ENCODE assay signal across 8 mouse cellular contexts in genomic region chr17:67274531-67275094, GRCm38 (mm10).
A peak's percentile ranks its signal among the peaks of the same experiment; 100 is the strongest.
DNase-seq lines count a peak whose midpoint lies in the region; ATAC-seq lines count a peak whose summit lies in the region.

No protein-coding gene starts in this region.

- H3K9ac ChIP-seq in embryonic facial prominence, embryonic 14.5 days (ENCODE audit: low read depth, low read length) = 0 out of 2 replicates have a peak overlapping the region, but pooled peaks have one; percentile 25
- H3K9ac ChIP-seq in hindbrain, embryonic 16.5 days (ENCODE audit: low read depth, low read length) = peak overlapping the region; percentile 2
- H3K9ac ChIP-seq in kidney, embryonic 16.5 days (replicated peaks; ENCODE audit: low read length) = no peak overlapping the region; the same call in 1 of the 2 replicates

- no peaks in the 10 kb centered on the region for H3K36me3 ChIP-seq in embryonic facial prominence, embryonic 14.5 days (ENCODE audit: control insufficient read depth, insufficient read depth, low read length)
- H3K36me3 ChIP-seq in hindbrain, embryonic 16.5 days (ENCODE audit: control insufficient read depth, insufficient read depth, low read length) = no peaks in the 10 kb centered on the region
- H3K36me3 ChIP-seq in kidney, embryonic 16.5 days (ENCODE audit: insufficient read depth, low read length) = no peaks in the 10 kb centered on the region
- H3K36me3 ChIP-seq in forebrain, embryonic 10.5 days (replicated peaks) = no peaks in the 10 kb centered on the region

- no peak for ATAC-seq in embryonic facial prominence, embryonic 14.5 days (ENCODE audit: low read depth)
- ATAC-seq in hindbrain, embryonic 16.5 days = peak; percentile 92
- ATAC-seq in megakaryocyte progenitor cell, adult 5-6 weeks (replicated peaks; ENCODE audit: poor library complexity) = peak; percentile 68
- no peak for ATAC-seq in kidney, embryonic 16.5 days (ENCODE audit: low FRiP score, low TSS enrichment)

- no peak overlapping the region for H3K4me3 ChIP-seq in embryonic facial prominence, embryonic 14.5 days (ENCODE audit: low read depth, low read length)
- H3K4me3 ChIP-seq in hindbrain, embryonic 16.5 days (ENCODE audit: low read length) = no peak overlapping the region
- no peak overlapping the region for H3K4me3 ChIP-seq in kidney, embryonic 16.5 days (ENCODE audit: low read length)
- H3K4me3 ChIP-seq in forebrain, embryonic 10.5 days = no peak overlapping the region

- no peak overlapping the region for H3K27ac ChIP-seq in embryonic facial prominence, embryonic 14.5 days (replicated peaks; ENCODE audit: low read depth, low read length)
- H3K27ac ChIP-seq in hindbrain, embryonic 16.5 days (ENCODE audit: low read depth, low read length) = peak overlapping the region; percentile 52
- no peak overlapping the region for H3K27ac ChIP-seq in kidney, embryonic 16.5 days (ENCODE audit: low read length)
- H3K27ac ChIP-seq in forebrain, embryonic 10.5 days = no peak overlapping the region

- WGBS in embryonic facial prominence, embryonic 14.5 days = 43% methylated on average over 21 of the region's 21 CpGs
- WGBS in hindbrain, embryonic 16.5 days = 34% methylated on average over 21 of the region's 21 CpGs
- WGBS in kidney, embryonic 16.5 days = 31% methylated on average over 21 of the region's 21 CpGs
- 89% methylated on average over 21 of the region's 21 CpGs for WGBS in forebrain, embryonic 10.5 days

- no peaks in the 10 kb centered on the region for H3K27me3 ChIP-seq in embryonic facial prominence, embryonic 14.5 days (replicated peaks; ENCODE audit: control insufficient read depth, insufficient read depth, low read length)
- no peaks in the 10 kb centered on the region for H3K27me3 ChIP-seq in hindbrain, embryonic 16.5 days (replicated peaks; ENCODE audit: control insufficient read depth, insufficient read depth, low read length)
- H3K27me3 ChIP-seq in kidney, embryonic 16.5 days (ENCODE audit: insufficient read depth, low read length) = no peaks in the 10 kb centered on the region
- no peaks in the 10 kb centered on the region for H3K27me3 ChIP-seq in forebrain, embryonic 10.5 days (ENCODE audit: poor library complexity, severe bottlenecking)

- H3K4me2 ChIP-seq in embryonic facial prominence, embryonic 14.5 days (ENCODE audit: low read depth, low read length) = no peak overlapping the region
- H3K4me2 ChIP-seq in hindbrain, embryonic 16.5 days (ENCODE audit: low read length) = peak overlapping the region; percentile 27
- H3K4me2 ChIP-seq in kidney, embryonic 16.5 days (replicated peaks; ENCODE audit: low read depth, low read length) = no peak overlapping the region

- H3K4me1 ChIP-seq in embryonic facial prominence, embryonic 14.5 days (ENCODE audit: control insufficient read depth, insufficient read depth, low read length) = peaks cover 4% of the 10 kb centered on the region; the same call in 1 of the 2 replicates
- H3K4me1 ChIP-seq in hindbrain, embryonic 16.5 days (ENCODE audit: control insufficient read depth, insufficient read depth, low read depth, low read length) = peaks cover 8% of the 10 kb centered on the region
- H3K4me1 ChIP-seq in kidney, embryonic 16.5 days (ENCODE audit: insufficient read depth, low read length) = peaks cover 19% of the 10 kb centered on the region
- no peaks in the 10 kb centered on the region for H3K4me1 ChIP-seq in forebrain, embryonic 10.5 days

- H3K9me3 ChIP-seq in embryonic facial prominence, embryonic 14.5 days (ENCODE audit: control insufficient read depth, low read length) = no peaks in the 10 kb centered on the region
- no peaks in the 10 kb centered on the region for H3K9me3 ChIP-seq in hindbrain, embryonic 16.5 days (ENCODE audit: control insufficient read depth, low read length)
- no peaks in the 10 kb centered on the region for H3K9me3 ChIP-seq in kidney, embryonic 16.5 days (ENCODE audit: low read length)
- no peaks in the 10 kb centered on the region for H3K9me3 ChIP-seq in forebrain, embryonic 10.5 days

- peak; percentile 12 for DNase-seq in ovary, postnatal 36 days (ENCODE audit: low spot score)
- no peak for DNase-seq in ovary, postnatal 14 days (ENCODE audit: low spot score)
- no peak for DNase-seq in embryonic facial prominence, embryonic 14.5 days (ENCODE audit: low spot score)
- no peak for DNase-seq in lung, postnatal 36 days
- no peak for DNase-seq in forebrain, embryonic 10.5 days (ENCODE audit: extremely low spot score, low spot score)

Comparison
In these comparisons a context has a peak if more than half of its experiments do, and no peak if none do; other contexts are left out.
1. ATAC-seq: peak in hindbrain, embryonic 16.5 days (single experiment) and megakaryocyte progenitor cell, adult 5-6 weeks (single experiment); none in embryonic facial prominence, embryonic 14.5 days (single experiment) and kidney, embryonic 16.5 days (single experiment).